Mouse (Mus musculus) olfactory bulb, adult 2 months (tissue): ENCODE results near the gene Rxfp2.

Experiments
- CTCF ChIP-seq: fragments of 200-500 bp; IDR thresholded peaks from 2 replicates; pipeline ENCODE4 v1.5.1; 2012; ENCODE audit warnings: low read depth, mild to moderate bottlenecking, low read length, moderate library complexity; ENCODE audit not compliant: insufficient read depth
- POLR2A ChIP-seq: fragments of 200-500 bp; IDR thresholded peaks from 2 replicates; pipeline ENCODE4 v1.6.1; 2012; ENCODE audit warnings: mild to moderate bottlenecking, low read depth, low read length, moderate library complexity; ENCODE audit not compliant: insufficient read depth

- TF ChIP-seq POLR2A (no peak), CTCF (no peak)
These were observed 95.5 kb downstream of the Rxfp2 start for GRCm38 (mm10) chr5:150114007-150114406.
